Mouse (Mus musculus): ENCODE results near the gene Atf7. TPM values are rescaled to one million over a fixed set of nuclear protein-coding genes. Genes with fewer than 3 reads are reported as not detected.

Atf7 gene
- polyA plus RNA-seq, 1 experiment = 31.0 TPM

- no peaks in the 10 kb centered on the region for H3K27me3 ChIP-seq (ENCODE audit: control insufficient read depth, insufficient read depth, insufficient read length)
- H3K79me3 ChIP-seq (ENCODE audit: low read depth) = peaks cover 28% of the 10 kb centered on the region
- no peak for TF ChIP-seq MYOD1 (IDR thresholded peaks at IDR 0.05; ENCODE audit: control insufficient read depth, insufficient read length, low read depth)
- no peak for TF ChIP-seq CEBPB (IDR thresholded peaks at IDR 0.05; ENCODE audit: low read depth)
- TF ChIP-seq CTCF (IDR thresholded peaks at IDR 0.05; ENCODE audit: control insufficient read depth, insufficient read depth, insufficient read length) = no peak
- TF ChIP-seq FOSL1 (IDR thresholded peaks at IDR 0.05; ENCODE audit: insufficient read depth, low read length, poor library complexity, severe bottlenecking) = no peak
- TF ChIP-seq USF1 (IDR thresholded peaks at IDR 0.05; ENCODE audit: low read depth) = no peak
- no peak for TF ChIP-seq MYOG (IDR thresholded peaks at IDR 0.05; ENCODE audit: control insufficient read depth, extremely low read depth, insufficient read length)
- no peak for TF ChIP-seq MAX (IDR thresholded peaks at IDR 0.05)
- no peak overlapping the region for H3ac ChIP-seq (ENCODE audit: control insufficient read depth, insufficient read length, low read depth)
- peaks cover 99% of the 10 kb centered on the region for H3K36me3 ChIP-seq (ENCODE audit: control insufficient read depth, insufficient read depth)
- no peak overlapping the region for H3K4me3 ChIP-seq (ENCODE audit: insufficient read depth, poor library complexity, severe bottlenecking)
- H3K79me2 ChIP-seq (ENCODE audit: control insufficient read depth, insufficient read depth) = peaks cover 40% of the 10 kb centered on the region
These were observed 125.9 kb downstream of the Atf7 start for GRCm38 (mm10) chr15:102499370-102499769.

GRCm38 (mm10) chr15:102498322-102498721 is 126.9 kb downstream of the Atf7 start:
- Histone ChIP-seq H3ac (ENCODE audit: control insufficient read depth, insufficient read length, low read depth) (no peak overlapping the region), H3K79me2 (ENCODE audit: control insufficient read depth, insufficient read depth) (peaks cover 51% of the 10 kb centered on the region), H3K27me3 (ENCODE audit: control insufficient read depth, insufficient read depth, insufficient read length) (no peaks in the 10 kb centered on the region), H3K4me3 (ENCODE audit: insufficient read depth, poor library complexity, severe bottlenecking) (no peak overlapping the region), H3K36me3 (ENCODE audit: control insufficient read depth, insufficient read depth) (peaks cover 99% of the 10 kb centered on the region), H3K79me3 (ENCODE audit: low read depth) (peaks cover 38% of the 10 kb centered on the region)
- TF ChIP-seq FOSL1 (IDR thresholded peaks at IDR 0.05; ENCODE audit: insufficient read depth, low read length, poor library complexity, severe bottlenecking) (no peak), CTCF (IDR thresholded peaks at IDR 0.05; ENCODE audit: control insufficient read depth, insufficient read depth, insufficient read length) (no peak), CEBPB (IDR thresholded peaks at IDR 0.05; ENCODE audit: low read depth) (no peak), MYOD1 (IDR thresholded peaks at IDR 0.05; ENCODE audit: control insufficient read depth, insufficient read length, low read depth) (no peak), USF1 (IDR thresholded peaks at IDR 0.05; ENCODE audit: low read depth) (no peak), MYOG (IDR thresholded peaks at IDR 0.05; ENCODE audit: control insufficient read depth, extremely low read depth, insufficient read length) (no peak), MAX (IDR thresholded peaks at IDR 0.05) (no peak)

GRCm38 (mm10) chr15:102487664-102488063 is 137.6 kb downstream of the Atf7 start:
- Histone ChIP-seq H3ac (ENCODE audit: control insufficient read depth, insufficient read length, low read depth) (no peak overlapping the region), H3K79me3 (ENCODE audit: low read depth) (peaks cover 63% of the 10 kb centered on the region), H3K36me3 (ENCODE audit: control insufficient read depth, insufficient read depth) (peaks cover 100% of the 10 kb centered on the region), H3K4me3 (ENCODE audit: insufficient read depth, poor library complexity, severe bottlenecking) (no peak overlapping the region), H3K27me3 (ENCODE audit: control insufficient read depth, insufficient read depth, insufficient read length) (no peaks in the 10 kb centered on the region), H3K79me2 (ENCODE audit: control insufficient read depth, insufficient read depth) (peaks cover 99% of the 10 kb centered on the region)
- TF ChIP-seq USF1 (IDR thresholded peaks at IDR 0.05; ENCODE audit: low read depth) (no peak), MAX (IDR thresholded peaks at IDR 0.05) (no peak), CEBPB (IDR thresholded peaks at IDR 0.05; ENCODE audit: low read depth) (no peak), MYOG (IDR thresholded peaks at IDR 0.05; ENCODE audit: control insufficient read depth, extremely low read depth, insufficient read length) (no peak), CTCF (IDR thresholded peaks at IDR 0.05; ENCODE audit: control insufficient read depth, insufficient read depth, insufficient read length) (no peak)

- TF ChIP-seq FOSL1 (IDR thresholded peaks at IDR 0.05; ENCODE audit: insufficient read depth, low read length, poor library complexity, severe bottlenecking) (no peak), USF1 (IDR thresholded peaks at IDR 0.05; ENCODE audit: low read depth) (no peak), CTCF (IDR thresholded peaks at IDR 0.05; ENCODE audit: control insufficient read depth, insufficient read depth, insufficient read length) (no peak), CEBPB (IDR thresholded peaks at IDR 0.05; ENCODE audit: low read depth) (no peak)
- Histone ChIP-seq H3K36me3 (ENCODE audit: control insufficient read depth, insufficient read depth) (peaks cover 99% of the 10 kb centered on the region), H3K27me3 (ENCODE audit: control insufficient read depth, insufficient read depth, insufficient read length) (no peaks in the 10 kb centered on the region), H3K4me3 (ENCODE audit: insufficient read depth, poor library complexity, severe bottlenecking) (no peak overlapping the region), H3K79me2 (ENCODE audit: control insufficient read depth, insufficient read depth) (peaks cover 99% of the 10 kb centered on the region), H3K79me3 (ENCODE audit: low read depth) (peaks cover 67% of the 10 kb centered on the region), H3ac (ENCODE audit: control insufficient read depth, insufficient read length, low read depth) (no peak overlapping the region)
These were observed 139.4 kb downstream of the Atf7 start for GRCm38 (mm10) chr15:102485853-102486252.

- Histone ChIP-seq H3K79me3 (ENCODE audit: low read depth) (peaks cover 69% of the 10 kb centered on the region), H3K36me3 (ENCODE audit: control insufficient read depth, insufficient read depth) (peaks cover 97% of the 10 kb centered on the region)
These were observed 142.1 kb downstream of the Atf7 start for GRCm38 (mm10) chr15:102483136-102483535.

More at GRCm38 (mm10) chr15:102483136-102483535, 142.1 kb downstream of the Atf7 start:
- Histone ChIP-seq H3K27me3 (ENCODE audit: control insufficient read depth, insufficient read depth, insufficient read length) (no peaks in the 10 kb centered on the region), H3K4me3 (ENCODE audit: insufficient read depth, poor library complexity, severe bottlenecking) (no peak overlapping the region), H3ac (ENCODE audit: control insufficient read depth, insufficient read length, low read depth) (no peak overlapping the region), H3K79me2 (ENCODE audit: control insufficient read depth, insufficient read depth) (peaks cover 99% of the 10 kb centered on the region)
- TF ChIP-seq CTCF (IDR thresholded peaks at IDR 0.05; ENCODE audit: control insufficient read depth, insufficient read depth, insufficient read length) (no peak), FOSL1 (IDR thresholded peaks at IDR 0.05; ENCODE audit: insufficient read depth, low read length, poor library complexity, severe bottlenecking) (no peak), MAX (IDR thresholded peaks at IDR 0.05) (no peak), MYOG (IDR thresholded peaks at IDR 0.05; ENCODE audit: control insufficient read depth, extremely low read depth, insufficient read length) (no peak), MYOD1 (IDR thresholded peaks at IDR 0.05; ENCODE audit: control insufficient read depth, insufficient read length, low read depth) (no peak), CEBPB (IDR thresholded peaks at IDR 0.05; ENCODE audit: low read depth) (no peak), USF1 (IDR thresholded peaks at IDR 0.05; ENCODE audit: low read depth) (no peak)

Small RNAs within 50 kb of the gene (microRNA-seq; reads per million reads assigned to microRNA genes)
- 0.20 reads per million for gene Mir688 (ENCODE audit: borderline microRNAs expressed)

Other genes starting within 250 kb of the Atf7 start
- gene Sp1, start 219.3 kb downstream of the Atf7 start, polyA plus RNA-seq (2012; fragmentation: generic; extraction: Trizol) = 13.4 TPM
- 0.07 TPM for gene Amhr2, start 180.1 kb downstream of the Atf7 start, polyA plus RNA-seq (2012; fragmentation: generic; extraction: Trizol)
- 113 TPM for gene Prr13, start 166.4 kb downstream of the Atf7 start, polyA plus RNA-seq (2012; fragmentation: generic; extraction: Trizol)
- 1,132 TPM for gene Pcbp2, start 154.9 kb downstream of the Atf7 start, polyA plus RNA-seq (2012; fragmentation: generic; extraction: Trizol)
- gene Gm10337, start 121.7 kb downstream of the Atf7 start, polyA plus RNA-seq (2012; fragmentation: generic; extraction: Trizol) = not detected
- 11.2 TPM for gene Map3k12, start 108.4 kb downstream of the Atf7 start, polyA plus RNA-seq (2012; fragmentation: generic; extraction: Trizol)
- gene Tarbp2, start 107.3 kb downstream of the Atf7 start, polyA plus RNA-seq (2012; fragmentation: generic; extraction: Trizol) = 127 TPM
- 0.94 TPM for gene Npff, start 100.5 kb downstream of the Atf7 start, polyA plus RNA-seq (2012; fragmentation: generic; extraction: Trizol)
- not detected for gene Gm28047, start 397 bp downstream of the Atf7 start, polyA plus RNA-seq (2012; fragmentation: generic; extraction: Trizol)
- 933 TPM for gene Atp5g2, start 46.9 kb upstream of the Atf7 start, polyA plus RNA-seq (2012; fragmentation: generic; extraction: Trizol)
- gene Calcoco1, start 96.7 kb upstream of the Atf7 start, polyA plus RNA-seq (2012; fragmentation: generic; extraction: Trizol) = 25.7 TPM

All from C2C12 (cell line).